In the genomic region with DNA sequence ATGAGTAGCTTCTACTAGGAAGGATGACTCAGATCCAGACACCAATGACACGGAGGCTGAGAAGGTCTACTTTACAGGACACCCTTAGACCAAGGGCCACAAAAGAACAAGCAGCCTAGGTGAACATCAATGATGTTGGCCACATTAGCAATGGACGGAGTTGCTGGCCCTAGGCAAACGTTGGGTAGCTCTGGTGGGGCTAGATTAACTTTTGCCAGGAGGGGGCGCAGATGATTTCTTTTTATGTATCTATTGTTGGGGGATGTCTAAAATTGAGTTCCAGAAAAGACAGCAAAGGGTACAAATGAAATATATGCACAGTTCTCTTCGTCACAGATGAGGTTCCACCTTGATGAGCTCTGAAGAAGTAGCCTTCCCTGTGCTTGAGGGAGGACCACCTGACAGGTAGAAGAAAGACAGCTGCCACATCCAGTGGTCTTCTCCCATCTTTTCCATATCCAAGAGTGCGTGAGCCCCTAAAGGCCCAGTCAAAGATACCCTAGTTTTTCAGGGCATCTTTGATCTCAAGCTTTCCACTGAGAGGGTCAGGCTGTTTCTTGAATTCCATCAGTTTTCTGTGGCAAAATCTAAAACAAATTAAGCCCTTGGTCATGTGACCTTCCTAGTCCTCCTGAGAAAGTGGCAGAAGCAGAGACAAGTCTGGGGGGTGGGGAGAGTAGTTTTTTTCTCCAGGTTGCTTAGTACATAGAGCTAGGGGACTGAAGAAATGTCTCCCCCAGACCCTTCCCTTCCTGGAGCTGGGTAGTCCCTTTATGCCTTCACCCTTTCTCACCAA, we compare ENCODE assay signal across 10 mouse cellular contexts.
A peak's percentile ranks its signal among the peaks of the same experiment; 100 is the strongest.
DNase-seq lines count a peak whose midpoint lies in the region; ATAC-seq and TF ChIP-seq lines count a peak whose summit lies in the region.
"Had no signal": no experiment of that assay in that cellular context is flagged by ENCODE, and none has a peak within 500 bp of the region (broad histone marks: within the 10 kb centered on the region; RNA-seq: fewer than 3 reads in every experiment).

No protein-coding gene starts in this region.

- H3K4me2 ChIP-seq in hindbrain, postnatal 0 days (ENCODE audit: low read depth, low read length) = no peak overlapping the region
- H3K4me2 ChIP-seq in hindbrain, embryonic 16.5 days (ENCODE audit: low read length) = no peak overlapping the region
- H3K4me2 ChIP-seq: embryonic facial prominence, embryonic 15.5 days; limb, embryonic 12.5 days had no signal

- ATAC-seq in hindbrain, postnatal 0 days = no peak
- ATAC-seq in hindbrain, embryonic 16.5 days = no peak

- no peaks in the 10 kb centered on the region for H3K27me3 ChIP-seq in hindbrain, postnatal 0 days (ENCODE audit: insufficient read depth, low read length)
- no peaks in the 10 kb centered on the region for H3K27me3 ChIP-seq in hindbrain, embryonic 16.5 days (replicated peaks; ENCODE audit: control insufficient read depth, insufficient read depth, low read length)
- no peaks in the 10 kb centered on the region for H3K27me3 ChIP-seq in small intestine, adult 2 months (ENCODE audit: control insufficient read depth, insufficient read depth, low read length)
- H3K27me3 ChIP-seq: embryonic facial prominence, embryonic 15.5 days; limb, embryonic 12.5 days had no signal

- peak; percentile 34 for DNase-seq in hindbrain, postnatal 0 days (ENCODE audit: low spot score)
- peak; percentile 64 to 75 for DNase-seq in CD8-positive naive resting alpha-beta T cell, adult 2 months (ENCODE audit: low read depth in 2 of 2, low spot score in 2 of 2)
- peak; percentile 79 for DNase-seq in adrenal gland, postnatal 10 days
- peak; percentile 70 to 84 for DNase-seq in heart, postnatal 10 days
- peak; percentile 54 for DNase-seq in left cerebral cortex, postnatal 4 days
- no peak for DNase-seq in yolk sac, embryonic 10.5 days (ENCODE audit: low spot score)

- H3K9me3 ChIP-seq in hindbrain, postnatal 0 days (ENCODE audit: low read length) = no peaks in the 10 kb centered on the region
- H3K9me3 ChIP-seq in hindbrain, embryonic 16.5 days (ENCODE audit: control insufficient read depth, low read length) = no peaks in the 10 kb centered on the region
- H3K9me3 ChIP-seq: embryonic facial prominence, embryonic 15.5 days; limb, embryonic 12.5 days had no signal

- H3K36me3 ChIP-seq in hindbrain, postnatal 0 days (ENCODE audit: insufficient read depth, low read length) = no peaks in the 10 kb centered on the region
- H3K36me3 ChIP-seq in hindbrain, embryonic 16.5 days (ENCODE audit: control insufficient read depth, insufficient read depth, low read length) = no peaks in the 10 kb centered on the region
- no peaks in the 10 kb centered on the region; the same call in 1 of the 2 replicates for H3K36me3 ChIP-seq in small intestine, adult 2 months (ENCODE audit: control insufficient read depth, insufficient read depth, low read length)
- H3K36me3 ChIP-seq: embryonic facial prominence, embryonic 15.5 days had no signal

- TF ChIP-seq POLR2A in small intestine, adult 2 months (IDR thresholded peaks at IDR 0.05; ENCODE audit: low read depth, low read length) = no peak

- no peak overlapping the region for H3K9ac ChIP-seq in hindbrain, postnatal 0 days (replicated peaks; ENCODE audit: low read length)
- no peak overlapping the region for H3K9ac ChIP-seq in hindbrain, embryonic 16.5 days (ENCODE audit: low read depth, low read length)
- H3K9ac ChIP-seq: embryonic facial prominence, embryonic 15.5 days; limb, embryonic 12.5 days had no signal

- TF ChIP-seq CTCF in hindbrain, postnatal 0 days (IDR thresholded peaks at IDR 0.05; ENCODE audit: low read depth) = peak; percentile 49
- TF ChIP-seq CTCF in small intestine, adult 2 months (IDR thresholded peaks at IDR 0.05; ENCODE audit: extremely low read depth, insufficient read length, insufficient replicate concordance, low read depth, low read length) = peak; percentile 39; the same call in 1 of the 2 replicates

- H3K27ac ChIP-seq in hindbrain, postnatal 0 days = no peak overlapping the region
- no peak overlapping the region for H3K27ac ChIP-seq in hindbrain, embryonic 16.5 days (ENCODE audit: low read depth, low read length)
- no peak overlapping the region for H3K27ac ChIP-seq in small intestine, adult 2 months (ENCODE audit: insufficient read depth, low read depth, low read length)
- H3K27ac ChIP-seq: embryonic facial prominence, embryonic 15.5 days; limb, embryonic 12.5 days had no signal

- H3K4me3 ChIP-seq in hindbrain, postnatal 0 days (ENCODE audit: low read length) = no peak overlapping the region
- no peak overlapping the region for H3K4me3 ChIP-seq in hindbrain, embryonic 16.5 days (ENCODE audit: low read length)
- no peak overlapping the region for H3K4me3 ChIP-seq in small intestine, adult 2 months (ENCODE audit: low read depth, low read length)
- H3K4me3 ChIP-seq: embryonic facial prominence, embryonic 15.5 days; limb, embryonic 12.5 days had no signal

- no peaks in the 10 kb centered on the region for H3K4me1 ChIP-seq in hindbrain, postnatal 0 days (ENCODE audit: insufficient read depth, low read length)
- no peaks in the 10 kb centered on the region for H3K4me1 ChIP-seq in hindbrain, embryonic 16.5 days (ENCODE audit: control insufficient read depth, insufficient read depth, low read depth, low read length)
- H3K4me1 ChIP-seq in small intestine, adult 2 months (ENCODE audit: control insufficient read depth, insufficient read depth, insufficient read length, low read length) = peaks cover 3% of the 10 kb centered on the region

- WGBS in hindbrain, postnatal 0 days = 70% methylated on average over 6 of the region's 6 CpGs
- 74% methylated on average over 6 of the region's 6 CpGs for WGBS in hindbrain, embryonic 16.5 days
- WGBS in small intestine, adult 2 months = 58% methylated on average over 6 of the region's 6 CpGs

- intact Hi-C loops in heart, postnatal 10 days (cut with DNase I) = loop anchor here (1.0 to 5.0 kb wide), 5 partner anchors 84 to 272 kb away; partner anchors contain the start of gene Kdsr
- intact Hi-C loops in left cerebral cortex, postnatal 4 days (cut with DNase I) = loop anchor here (10.0 kb wide), 1 partner anchor 170 kb away; the partner anchor contains the start of gene Bcl2
